Mouse (Mus musculus): ENCODE results near the gene Cdh22.
A peak's percentile ranks its signal among the peaks of the same experiment; 100 is the strongest.

Cdh22 gene

GRCm38 (mm10) chr2:165078045-165078444 lies 156.6 kb downstream of the Cdh22 start:
- DNase-seq: peak; percentile 46

GRCm38 (mm10) chr2:165077055-165077454 lies 157.6 kb downstream of the Cdh22 start:
- DNase-seq: no peak

GRCm38 (mm10) chr2:165074937-165075336 lies 159.7 kb downstream of the Cdh22 start:
- DNase-seq: peak; percentile 88

- peak; percentile 81 for DNase-seq
Observed at GRCm38 (mm10) chr2:165074081-165074884, 160.4 kb downstream of the Cdh22 start.

- peak; percentile 54 for DNase-seq
Observed at GRCm38 (mm10) chr2:165073381-165073781, 161.3 kb downstream of the Cdh22 start.

GRCm38 (mm10) chr2:165070096-165070816 lies 164.4 kb downstream of the Cdh22 start:
- peak; percentile 74 for DNase-seq

GRCm38 (mm10) chr2:165068806-165069205 lies 165.8 kb downstream of the Cdh22 start:
- DNase-seq: no peak

- DNase-seq: peak; percentile 83
Observed at GRCm38 (mm10) chr2:165064489-165064888, 170.2 kb downstream of the Cdh22 start.

- DNase-seq: no peak
Observed at GRCm38 (mm10) chr2:165061638-165062433, 172.8 kb downstream of the Cdh22 start.

Measured in right cerebral cortex, adult 18-20 months (tissue).